Mouse (Mus musculus) CH12.LX (cell line): ENCODE measurements around the gene Tbc1d22b. TPM values are rescaled to one million over a fixed set of nuclear protein-coding genes. Genes with fewer than 3 reads are reported as not detected.

Experiments used
- DNase-seq: peaks from one replicate; pipeline ENCODE4 v3.0.0-alpha.2; 2013; ENCODE audit errors: extremely low read depth
- H3K27ac ChIP-seq: 2 replicates; pipeline ENCODE4 v1.5.1; 2012; ENCODE audit warnings: low read depth, mild to moderate bottlenecking, control low read depth, moderate library complexity; ENCODE audit not compliant: insufficient read depth
- H3K27me3 ChIP-seq: replicated peaks from 2 replicates; pipeline ENCODE3; 2012; ENCODE audit warnings: inconsistent platforms
- H3K36me3 ChIP-seq, 2 experiments: replicated peaks in 1 of 2; 2 replicates each; pipeline versions ENCODE3 to v1.6.1; 2012; ENCODE audit warnings: inconsistent platforms in 1 of 2, low read length in 1 of 2, mild to moderate bottlenecking in 1 of 2, mixed read lengths in 1 of 2, moderate library complexity in 1 of 2; ENCODE audit not compliant: control insufficient read depth in 1 of 2, insufficient read depth in 1 of 2
- H3K4me1 ChIP-seq, 2 experiments: 2 replicates each; pipeline ENCODE4 v1.6.1; 2012; ENCODE audit warnings: inconsistent platforms in 1 of 2, moderate library complexity in 1 of 2; ENCODE audit not compliant: insufficient read depth in 2 of 2, control insufficient read depth in 1 of 2
- H3K4me2 ChIP-seq: 2 replicates; pipeline ENCODE4 v1.6.1; 2012; ENCODE audit warnings: low read depth, mild to moderate bottlenecking, control low read depth; ENCODE audit not compliant: poor library complexity, insufficient read depth, severe bottlenecking
- H3K4me3 ChIP-seq, 3 experiments: fragments of 150-350 bp in 1 of 3; sonication (generic) in 1 of 3; replicated peaks in 1 of 3; 2 replicates each; pipeline versions ENCODE3 to v1.5.1; 2011 to 2012; ENCODE audit warnings: low read depth in 2 of 3, low read length in 2 of 3, mild to moderate bottlenecking in 2 of 3, moderate library complexity in 2 of 3, control low read depth in 1 of 3, improper control_type of control experiment in 1 of 3, inconsistent platforms in 1 of 3, mixed read lengths in 1 of 3; ENCODE audit not compliant: poor library complexity in 1 of 3
- H3K79me2 ChIP-seq: replicated peaks from 2 replicates; pipeline ENCODE4 v1.6.1; 2012; ENCODE audit warnings: mild to moderate bottlenecking, moderate library complexity; ENCODE audit not compliant: control insufficient read depth, poor library complexity, insufficient read depth, severe bottlenecking; ENCODE audit errors: extremely low read depth
- H3K9ac ChIP-seq: 2 replicates; pipeline ENCODE4 v1.6.1; 2012; ENCODE audit warnings: low read depth, mild to moderate bottlenecking, control low read depth, moderate library complexity; ENCODE audit not compliant: insufficient read depth
- H3K9me3 ChIP-seq: replicated peaks from 2 replicates; pipeline ENCODE3; 2012; ENCODE audit warnings: low read length, inconsistent platforms, mixed read lengths
- BHLHE40 ChIP-seq: IDR thresholded peaks from 2 replicates; pipeline ENCODE4 v1.6.1; 2011; ENCODE audit warnings: mild to moderate bottlenecking, low read depth, low read length, improper control_type of control experiment
- CTCF ChIP-seq, 2 experiments: IDR thresholded peaks in 1 of 2; conservative IDR thresholded peaks in 1 of 2; 2 replicates each; pipeline ENCODE4 v1.5.1; 2011 to 2012; ENCODE audit warnings: low read depth in 2 of 2, low read length in 2 of 2, improper control_type of control experiment in 1 of 2, inconsistent platforms in 1 of 2, mild to moderate bottlenecking in 1 of 2, moderate library complexity in 1 of 2
- E2F4 ChIP-seq: IDR thresholded peaks from 2 replicates; pipeline ENCODE4 v1.6.1; 2011; ENCODE audit warnings: low read depth, low read length, improper control_type of control experiment; ENCODE audit not compliant: insufficient replicate concordance
- ELF1 ChIP-seq: IDR thresholded peaks from 2 replicates; pipeline ENCODE4 v1.6.1; 2014; ENCODE audit warnings: low read depth, mild to moderate bottlenecking, inconsistent platforms, low read length, improper control_type of control experiment
- EP300 ChIP-seq: IDR thresholded peaks from 2 replicates; pipeline ENCODE4 v1.6.1; 2011; ENCODE audit warnings: low read length, improper control_type of control experiment
- GABPA ChIP-seq: IDR thresholded peaks from 2 replicates; pipeline ENCODE4 v1.6.1; 2012; ENCODE audit warnings: low read depth, low read length, improper control_type of control experiment, inconsistent platforms; ENCODE audit not compliant: insufficient replicate concordance
- JUN ChIP-seq: IDR thresholded peaks from 2 replicates; pipeline ENCODE4 v1.6.1; 2011; ENCODE audit warnings: low read depth, mild to moderate bottlenecking, low read length, improper control_type of control experiment, moderate library complexity; ENCODE audit not compliant: insufficient read depth
- JUND ChIP-seq: conservative IDR thresholded peaks from 2 replicates; pipeline ENCODE4 v1.6.1; 2011; ENCODE audit warnings: low read depth, low read length, improper control_type of control experiment
- KAT2A ChIP-seq: IDR thresholded peaks from 2 replicates; pipeline ENCODE4 v1.6.1; 2012; ENCODE audit warnings: low read length, improper control_type of control experiment, inconsistent platforms; ENCODE audit not compliant: insufficient replicate concordance
- MAX ChIP-seq: IDR thresholded peaks from 2 replicates; pipeline ENCODE4 v1.6.1; 2011; ENCODE audit warnings: low read length, improper control_type of control experiment
- MAZ ChIP-seq: IDR thresholded peaks from 2 replicates; pipeline ENCODE4 v1.6.1; 2012; ENCODE audit warnings: low read depth, mild to moderate bottlenecking, inconsistent platforms, low read length, improper control_type of control experiment, moderate library complexity
- MEF2A ChIP-seq: IDR thresholded peaks from 2 replicates; pipeline ENCODE4 v1.6.1; 2014; ENCODE audit warnings: low read depth, mild to moderate bottlenecking, inconsistent platforms, low read length, improper control_type of control experiment, borderline replicate concordance
- MXI1 ChIP-seq: IDR thresholded peaks from 2 replicates; pipeline ENCODE4 v1.6.1; 2011; ENCODE audit warnings: mild to moderate bottlenecking, low read depth, low read length, improper control_type of control experiment
- MYC ChIP-seq: IDR thresholded peaks from 2 replicates; pipeline ENCODE4 v1.6.1; 2011; ENCODE audit warnings: low read depth, mild to moderate bottlenecking, improper control_type of control experiment, low read length
- NELFE ChIP-seq: IDR thresholded peaks from 2 replicates; pipeline ENCODE4 v1.6.1; 2011; ENCODE audit warnings: low read depth, low read length, improper control_type of control experiment
- POLR2AphosphoS2 ChIP-seq: IDR thresholded peaks from 2 replicates; pipeline ENCODE4 v1.6.1; 2011; ENCODE audit warnings: low read depth, low read length, improper control_type of control experiment
- RCOR1 ChIP-seq: conservative IDR thresholded peaks from 2 replicates; pipeline ENCODE4 v1.6.1; 2012; ENCODE audit warnings: low read depth, mild to moderate bottlenecking, inconsistent platforms, low read length, improper control_type of control experiment
- TCF12 ChIP-seq: IDR thresholded peaks from 2 replicates; pipeline ENCODE4 v1.6.1; 2014; ENCODE audit warnings: low read depth, mild to moderate bottlenecking, inconsistent platforms, low read length, improper control_type of control experiment
- USF1 ChIP-seq: IDR thresholded peaks from 2 replicates; pipeline ENCODE4 v1.6.1; 2014; ENCODE audit warnings: low read depth, mild to moderate bottlenecking, inconsistent platforms, low read length, improper control_type of control experiment
- USF2 ChIP-seq: conservative IDR thresholded peaks from 2 replicates; pipeline ENCODE4 v1.6.1; 2011; ENCODE audit warnings: low read depth, low read length, improper control_type of control experiment
- ZC3H11A ChIP-seq: IDR thresholded peaks from 2 replicates; pipeline ENCODE4 v1.6.1; 2012; ENCODE audit warnings: low read depth, mild to moderate bottlenecking, inconsistent platforms, low read length, improper control_type of control experiment
- ZKSCAN1 ChIP-seq: IDR thresholded peaks from 2 replicates; pipeline ENCODE4 v1.6.1; 2012; ENCODE audit warnings: low read depth, inconsistent platforms, low read length, improper control_type of control experiment, borderline replicate concordance
- dilution Hi-C: fragments of 300-500 bp; cut with MboI; formaldehyde crosslinking; loops from 2 replicates; pipeline ENCODE4 v1.14.3; 2020; ENCODE audit warnings: low sequenced_read_pairs; ENCODE audit not compliant: extremely low pct_unique_long_range_greater_than_20kb, extremely low pct_ligation_motif_present
- in situ Hi-C: fragments of 300-500 bp; cut with MboI; formaldehyde crosslinking; loops from 3 replicates; pipeline ENCODE4 v1.14.3; 2019; ENCODE audit warnings: low sequenced_read_pairs, low pct_ligation_motif_present, low pct_unique_long_range_greater_than_20kb, mixed read lengths
- polyA plus RNA-seq: library from polyadenylated mRNA; unstranded; fragments of >175 nt; gene quantifications from 2 replicates; pipeline ENCODE4 v1.2.1, GENCODE M21; 2012; ENCODE audit warnings: low read depth; ENCODE audit not compliant: insufficient read length
- total RNA-seq, 2 experiments: library from RNA; depleted of rRNA; stranded (reverse); fragments of 300-350 nt in 1 of 2; fragments of >200 nt in 1 of 2; gene quantifications; 2 replicates each; pipeline ENCODE4 v1.2.3; 2012 to 2014

Tbc1d22b gene
- total and polyA plus RNA-seq, 3 experiments: 3.8 to 17.3 (median 6.6) TPM

GRCm38 (mm10) chr17:29629620-29630019, 80.0 kb downstream of the Tbc1d22b start:
- H3K9ac ChIP-seq: no peak overlapping the region
- in situ Hi-C loops: no loop called here
- dilution Hi-C loops: no loop called here
- no peaks in the 10 kb centered on the region for H3K79me2 ChIP-seq
- TF ChIP-seq ELF1: no peak
- no peak for TF ChIP-seq CTCF (conservative IDR thresholded peaks at IDR 0.05 in 1 of 2, IDR thresholded peaks at IDR 0.05 in 1 of 2; ENCODE audit: low read depth in 2 of 2, low read length in 2 of 2)
- no peak for TF ChIP-seq MXI1
- TF ChIP-seq MAX: no peak
- TF ChIP-seq NELFE: no peak
- no peak for TF ChIP-seq TCF12
- TF ChIP-seq GABPA: no peak
- no peak overlapping the region for H3K4me2 ChIP-seq
- no peak overlapping the region for H3K27ac ChIP-seq
- H3K4me1 ChIP-seq: no peaks in the 10 kb centered on the region
- H3K27me3 ChIP-seq: no peaks in the 10 kb centered on the region
- DNase-seq: no peak
- H3K36me3 ChIP-seq: peaks cover 68 to 94% of the 10 kb centered on the region in 2 experiments
- H3K4me3 ChIP-seq: no peak overlapping the region
- H3K9me3 ChIP-seq: no peaks in the 10 kb centered on the region

- Histone ChIP-seq H3K27me3 (no peaks in the 10 kb centered on the region), H3K36me3 (peaks cover 68 to 93% of the 10 kb centered on the region in 2 experiments), H3K27ac (no peak overlapping the region), H3K9me3 (no peaks in the 10 kb centered on the region), H3K4me3 (no peak overlapping the region), H3K4me1 (0 out of 4 replicates have a peak, but pooled peaks cover 0 to 2% of the 10 kb centered on the region in 2 experiments), H3K9ac (no peak overlapping the region), H3K4me2 (no peak overlapping the region), H3K79me2 (no peaks in the 10 kb centered on the region)
- DNase-seq: no peak
- TF ChIP-seq EP300 (no peak), BHLHE40 (no peak), JUND (no peak), ZKSCAN1 (no peak), JUN (no peak), POLR2AphosphoS2 (no peak), ZC3H11A (no peak), USF2 (no peak), E2F4 (no peak), RCOR1 (no peak), USF1 (no peak), MEF2A (no peak), MAZ (no peak), MYC (no peak), KAT2A (no peak)
- in situ Hi-C loops: no loop called here
- dilution Hi-C loops: no loop called here
Measured at GRCm38 (mm10) chr17:29632312-29632711, 82.7 kb downstream of the Tbc1d22b start.
